Mouse (Mus musculus): ENCODE results near the gene Tmem185a.
"Not testable (repeated sequence)": the region's sequence is repeated elsewhere in the genome, so short reads cannot be mapped to it uniquely, and the experiment has no call there.

DNA sequence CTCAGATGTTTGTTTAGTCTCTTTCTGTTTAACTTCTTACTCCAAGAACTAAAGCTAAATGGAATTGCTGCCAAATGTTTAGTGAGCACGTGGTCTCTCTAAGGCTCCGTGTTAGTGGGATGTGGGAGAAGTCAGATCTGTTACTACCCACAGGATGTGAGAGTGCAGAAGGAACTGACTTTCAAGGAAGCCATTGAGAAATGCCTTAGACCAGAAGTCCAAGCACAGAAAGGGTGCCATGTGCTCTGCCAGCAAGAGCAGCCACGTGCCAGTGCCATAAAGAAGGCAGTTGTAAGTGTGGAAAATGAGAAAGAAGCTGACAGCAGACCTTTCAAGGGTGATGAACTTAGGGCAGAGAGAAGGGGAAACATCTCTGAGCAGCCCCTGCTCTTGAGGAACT, 37.4 kb upstream of the Tmem185a start:
- not testable (repeated sequence) for TF ChIP-seq POLR2A, CTCF (IDR thresholded peaks at IDR 0.05; ENCODE audit: extremely low read depth, insufficient read depth, low read length)

Data from cortical plate, adult 2 months (tissue).